Mouse (Mus musculus) small intestine, adult 2 months (tissue): ENCODE measurements at regions not wholly inside any gene's neighbourhood (a gene's known extent, or its start where the extent isn't known, plus 50 kb on each side); places are given as distances from the start of the nearest gene placed in this dataset.

Experiments
- H3K27ac ChIP-seq: fragments of 200-500 bp; 2 replicates; pipeline ENCODE4 v1.5.1; 2012; ENCODE audit warnings: low read depth, low read length, control low read depth, inconsistent platforms; ENCODE audit not compliant: insufficient read depth
- H3K27me3 ChIP-seq: fragments of 200-500 bp; 2 replicates; pipeline ENCODE4 v1.6.1; 2012; ENCODE audit warnings: mild to moderate bottlenecking, moderate library complexity, low read length, inconsistent platforms; ENCODE audit not compliant: control insufficient read depth, insufficient read depth
- H3K36me3 ChIP-seq: fragments of 200-500 bp; 2 replicates; pipeline ENCODE4 v1.6.1; 2012; ENCODE audit warnings: mild to moderate bottlenecking, low read length, control low read depth, inconsistent platforms; ENCODE audit not compliant: control insufficient read depth, insufficient read depth
- H3K4me1 ChIP-seq: fragments of 200-500 bp; 2 replicates; pipeline ENCODE4 v1.6.1; 2012; ENCODE audit warnings: low read length, inconsistent platforms, mixed read lengths; ENCODE audit not compliant: control insufficient read depth, insufficient read depth, insufficient read length
- H3K4me3 ChIP-seq: fragments of 200-500 bp; 2 replicates; pipeline ENCODE4 v1.5.1; 2012; ENCODE audit warnings: low read depth, mild to moderate bottlenecking, control low read depth, inconsistent platforms, low read length, moderate library complexity
- CTCF ChIP-seq: fragments of 200-500 bp; IDR thresholded peaks from 2 replicates; pipeline ENCODE4 v1.5.1; 2012; ENCODE audit warnings: low read depth, mild to moderate bottlenecking, control low read depth, inconsistent platforms, low read length, moderate library complexity, mixed read lengths; ENCODE audit not compliant: insufficient replicate concordance, insufficient read length; ENCODE audit errors: extremely low read depth
- POLR2A ChIP-seq: fragments of 200-500 bp; IDR thresholded peaks from 2 replicates; pipeline ENCODE4 v1.6.1; 2012; ENCODE audit warnings: low read depth, mild to moderate bottlenecking, control low read depth, inconsistent platforms, low read length, moderate library complexity
- WGBS: fragments of 180-500 bp; shearing (Covaris S2); methylation state at CpG from one replicate; pipeline ENCODE4 v1.1.7; 2018; 5-methylcytosine and 5-hydroxymethylcytosine counted together

- Histone ChIP-seq H3K36me3 (no peaks in the 10 kb centered on the region), H3K27ac (no peak overlapping the region), H3K4me3 (no peak overlapping the region), H3K4me1 (no peaks in the 10 kb centered on the region), H3K27me3 (no peaks in the 10 kb centered on the region)
- TF ChIP-seq CTCF = no peak
- TF ChIP-seq POLR2A = no peak
Observed at GRCm38 (mm10) chr10:97778531-97778930, 52.0 kb upstream of the C030005K15Rik start.

GRCm38 (mm10) chr10:97779335-97779734 is 52.8 kb upstream of the C030005K15Rik start:
- WGBS = 47% methylated on average over 4 of the region's 4 CpGs
- H3K27me3 ChIP-seq = no peaks in the 10 kb centered on the region
- H3K4me1 ChIP-seq = no peaks in the 10 kb centered on the region
- TF ChIP-seq POLR2A = no peak
- no peak for TF ChIP-seq CTCF
- H3K27ac ChIP-seq = no peak overlapping the region
- H3K4me3 ChIP-seq = no peak overlapping the region
- H3K36me3 ChIP-seq = no peaks in the 10 kb centered on the region

- TF ChIP-seq POLR2A (no peak), CTCF (no peak)
- H3K4me3 ChIP-seq = no peak overlapping the region
- no peaks in the 10 kb centered on the region for H3K27me3 ChIP-seq
- H3K4me1 ChIP-seq = no peaks in the 10 kb centered on the region
- no peaks in the 10 kb centered on the region for H3K36me3 ChIP-seq
- WGBS = 26% methylated on average over 2 of the region's 2 CpGs
- no peak overlapping the region for H3K27ac ChIP-seq
Observed at GRCm38 (mm10) chr10:97793804-97794203, 67.2 kb upstream of the C030005K15Rik start.

- no peak overlapping the region for H3K27ac ChIP-seq
- no peaks in the 10 kb centered on the region for H3K4me1 ChIP-seq
- H3K27me3 ChIP-seq = no peaks in the 10 kb centered on the region
- no peak overlapping the region for H3K4me3 ChIP-seq
- no peak for TF ChIP-seq POLR2A
- TF ChIP-seq CTCF = no peak
- no peaks in the 10 kb centered on the region for H3K36me3 ChIP-seq
- 79% methylated on average over 9 of the region's 9 CpGs for WGBS
Observed at GRCm38 (mm10) chr10:97801448-97802265, 75.1 kb upstream of the C030005K15Rik start.

GRCm38 (mm10) chr10:97807947-97808346 is 81.4 kb upstream of the C030005K15Rik start:
- no peaks in the 10 kb centered on the region for H3K36me3 ChIP-seq
- no peak for TF ChIP-seq CTCF
- no peak for TF ChIP-seq POLR2A
- no peaks in the 10 kb centered on the region for H3K27me3 ChIP-seq
- no peaks in the 10 kb centered on the region for H3K4me1 ChIP-seq
- WGBS = 85% methylated on average over 2 of the region's 2 CpGs
- no peak overlapping the region for H3K4me3 ChIP-seq
- no peak overlapping the region for H3K27ac ChIP-seq

- H3K4me1 ChIP-seq = no peaks in the 10 kb centered on the region
- no peak overlapping the region for H3K27ac ChIP-seq
- no peak overlapping the region for H3K4me3 ChIP-seq
- 73% methylated on average over 3 of the region's 3 CpGs for WGBS
- no peak for TF ChIP-seq CTCF
- H3K36me3 ChIP-seq = no peaks in the 10 kb centered on the region
- no peaks in the 10 kb centered on the region for H3K27me3 ChIP-seq
Observed at GRCm38 (mm10) chr10:97842574-97842973, 116.0 kb upstream of the C030005K15Rik start.

- Histone ChIP-seq H3K27ac (no peak overlapping the region), H3K4me3 (no peak overlapping the region), H3K27me3 (no peaks in the 10 kb centered on the region), H3K4me1 (no peaks in the 10 kb centered on the region), H3K36me3 (no peaks in the 10 kb centered on the region)
- WGBS = 62% methylated on average over 2 of the region's 2 CpGs
- TF ChIP-seq POLR2A (no peak), CTCF (no peak)
Observed at GRCm38 (mm10) chr10:97851487-97851886, 124.9 kb upstream of the C030005K15Rik start.

GRCm38 (mm10) chr10:97877088-97877487 is 150.5 kb upstream of the C030005K15Rik start:
- Histone ChIP-seq H3K4me3 (no peak overlapping the region), H3K27ac (no peak overlapping the region), H3K27me3 (no peaks in the 10 kb centered on the region), H3K4me1 (no peaks in the 10 kb centered on the region), H3K36me3 (no peaks in the 10 kb centered on the region)
- no peak for TF ChIP-seq POLR2A
- no peak for TF ChIP-seq CTCF
- 19% methylated on average over 3 of the region's 3 CpGs for WGBS
